Mouse (Mus musculus): ENCODE data around the gene Sstr5. TPM values are rescaled to one million over a fixed set of nuclear protein-coding genes. Genes with fewer than 3 reads are reported as not detected.

Sstr5 gene
- polyA plus RNA-seq, 1 experiment = not detected

DNA sequence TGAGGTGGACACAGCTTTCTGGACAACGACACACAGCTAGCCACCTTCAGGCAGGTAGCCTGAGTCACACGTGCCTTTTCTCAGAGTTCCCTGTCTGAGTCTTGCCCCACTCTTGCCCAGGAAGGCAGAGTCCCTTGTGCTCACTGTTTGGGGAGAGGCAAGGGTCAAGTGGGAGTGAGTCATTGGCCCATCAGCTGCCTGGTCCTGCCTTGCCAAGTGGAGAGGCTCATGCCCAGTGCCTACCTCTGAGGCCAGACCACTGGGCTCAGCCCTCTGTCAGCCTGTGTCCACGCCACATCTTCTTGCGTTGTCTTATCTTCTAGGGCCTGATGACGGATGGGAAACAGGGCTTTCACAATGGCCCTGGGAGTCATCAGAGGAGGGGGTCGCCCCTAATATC, 29.3 kb downstream of the Sstr5 start:
- Histone ChIP-seq H3K4me3 (ENCODE audit: control insufficient read depth, insufficient read depth, low read length) (no peak overlapping the region), H3K27ac (ENCODE audit: control insufficient read depth, insufficient read depth, low read length) (no peak overlapping the region), H3K27me3 (ENCODE audit: control insufficient read depth, insufficient read depth, low read length) (no peaks in the 10 kb centered on the region; the same call in 1 of the 2 replicates), H3K4me1 (replicated peaks; ENCODE audit: control insufficient read depth, insufficient read depth, low read length) (no peaks in the 10 kb centered on the region), H3K36me3 (ENCODE audit: control insufficient read depth, insufficient read depth, low read length) (no peaks in the 10 kb centered on the region)
- WGBS = 64% methylated on average over 6 of the region's 6 CpGs
- no peak for DNase-seq
- no peak for TF ChIP-seq CTCF (IDR thresholded peaks at IDR 0.05; ENCODE audit: borderline replicate concordance, control insufficient read depth, extremely low read depth, insufficient read depth, low read length, poor library complexity)
- no peak for TF ChIP-seq POLR2A (IDR thresholded peaks at IDR 0.05; ENCODE audit: control insufficient read depth, extremely low read depth, insufficient read depth, low read length, poor library complexity)

DNA sequence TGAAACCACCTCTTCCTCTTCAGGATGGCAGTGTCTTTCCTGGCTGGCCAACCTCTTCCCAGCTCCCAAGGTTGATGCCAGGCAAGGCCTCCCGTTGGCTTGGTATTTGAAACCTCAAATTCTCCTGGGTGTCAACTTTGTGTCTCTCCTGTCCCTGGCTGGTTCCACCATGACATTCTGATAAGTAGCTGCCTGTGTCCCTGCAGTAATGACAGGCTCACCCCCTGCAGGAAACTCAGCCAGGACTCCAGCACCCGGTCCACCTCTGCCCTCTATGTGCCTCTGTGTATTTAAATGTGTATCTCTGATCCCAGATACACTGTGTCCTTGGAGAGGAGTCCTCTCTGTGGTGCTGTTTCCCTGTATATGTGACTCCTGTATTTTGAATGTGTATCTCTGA, 30.8 kb downstream of the Sstr5 start:
- 75% methylated on average over 2 of the region's 2 CpGs for WGBS
- no peaks in the 10 kb centered on the region for H3K36me3 ChIP-seq (ENCODE audit: control insufficient read depth, insufficient read depth, low read length)
- no peaks in the 10 kb centered on the region; the same call in 1 of the 2 replicates for H3K27me3 ChIP-seq (ENCODE audit: control insufficient read depth, insufficient read depth, low read length)
- H3K4me1 ChIP-seq (replicated peaks; ENCODE audit: control insufficient read depth, insufficient read depth, low read length) = no peaks in the 10 kb centered on the region
- no peak for TF ChIP-seq POLR2A (IDR thresholded peaks at IDR 0.05; ENCODE audit: control insufficient read depth, extremely low read depth, insufficient read depth, low read length, poor library complexity)
- no peak for TF ChIP-seq CTCF (IDR thresholded peaks at IDR 0.05; ENCODE audit: borderline replicate concordance, control insufficient read depth, extremely low read depth, insufficient read depth, low read length, poor library complexity)
- H3K27ac ChIP-seq (ENCODE audit: control insufficient read depth, insufficient read depth, low read length) = no peak overlapping the region
- H3K4me3 ChIP-seq (ENCODE audit: control insufficient read depth, insufficient read depth, low read length) = no peak overlapping the region
- no peak for DNase-seq

DNA sequence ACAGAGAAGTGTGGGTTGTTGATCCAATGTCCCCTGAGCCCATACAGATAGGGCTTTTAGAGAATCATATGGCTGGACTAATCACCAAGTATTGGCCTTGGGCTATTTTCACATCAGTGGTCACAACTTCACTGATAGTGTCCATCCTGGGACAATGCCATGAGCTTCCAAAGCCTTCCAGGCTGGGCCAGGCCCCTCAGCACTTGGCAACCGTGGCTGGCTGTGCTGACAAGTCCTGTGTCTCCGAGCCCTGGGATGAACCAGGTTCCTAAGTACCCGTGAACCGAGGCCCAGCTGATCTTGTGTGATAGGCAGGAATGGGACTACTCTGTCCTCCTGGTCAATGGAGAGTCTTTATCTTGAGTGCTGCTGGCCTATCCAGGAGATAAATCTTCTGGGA, 33.0 kb downstream of the Sstr5 start:
- no peak for DNase-seq
- 88% methylated on average over 4 of the region's 4 CpGs for WGBS
- H3K36me3 ChIP-seq (ENCODE audit: control insufficient read depth, insufficient read depth, low read length) = no peaks in the 10 kb centered on the region
- no peak for TF ChIP-seq CTCF (IDR thresholded peaks at IDR 0.05; ENCODE audit: borderline replicate concordance, control insufficient read depth, extremely low read depth, insufficient read depth, low read length, poor library complexity)
- TF ChIP-seq POLR2A (IDR thresholded peaks at IDR 0.05; ENCODE audit: control insufficient read depth, extremely low read depth, insufficient read depth, low read length, poor library complexity) = no peak
- no peak overlapping the region for H3K4me3 ChIP-seq (ENCODE audit: control insufficient read depth, insufficient read depth, low read length)
- no peaks in the 10 kb centered on the region for H3K4me1 ChIP-seq (replicated peaks; ENCODE audit: control insufficient read depth, insufficient read depth, low read length)
- no peak overlapping the region for H3K27ac ChIP-seq (ENCODE audit: control insufficient read depth, insufficient read depth, low read length)
- no peaks in the 10 kb centered on the region for H3K27me3 ChIP-seq (ENCODE audit: control insufficient read depth, insufficient read depth, low read length)

DNA sequence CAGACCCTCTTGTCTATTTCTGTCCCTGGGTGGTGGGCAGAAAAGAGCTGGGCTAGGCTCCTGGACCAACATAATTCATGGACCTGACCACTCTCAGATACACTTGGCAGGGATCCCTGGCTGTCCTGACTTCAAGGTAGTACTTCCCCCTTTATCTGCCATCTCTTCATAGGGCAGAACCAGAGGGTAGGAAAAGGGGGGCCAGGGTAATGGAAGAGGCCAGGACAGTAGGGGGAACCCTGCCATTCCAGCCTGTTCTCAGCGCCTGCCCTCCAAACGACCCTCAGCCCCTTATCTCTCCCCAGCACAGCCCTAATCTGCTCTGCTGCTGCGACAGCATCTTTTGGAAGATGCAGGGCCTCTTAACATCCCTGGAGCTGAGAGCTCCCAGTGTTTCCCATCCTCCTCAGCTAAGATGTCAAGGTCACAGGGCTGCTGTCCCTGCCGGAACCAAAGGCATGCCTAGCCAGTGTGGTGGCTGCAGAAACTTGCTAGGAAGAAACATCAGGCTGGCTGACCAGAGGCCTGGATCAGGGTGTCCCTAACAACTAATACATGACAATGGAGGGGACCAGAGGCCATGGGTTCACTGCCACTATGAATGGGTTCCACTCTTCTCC, 33.7 kb downstream of the Sstr5 start:
- 71% methylated on average over 4 of the region's 4 CpGs for WGBS
- no peaks in the 10 kb centered on the region for H3K4me1 ChIP-seq (replicated peaks; ENCODE audit: control insufficient read depth, insufficient read depth, low read length)
- H3K36me3 ChIP-seq (ENCODE audit: control insufficient read depth, insufficient read depth, low read length) = no peaks in the 10 kb centered on the region
- no peak for DNase-seq
- H3K27ac ChIP-seq (ENCODE audit: control insufficient read depth, insufficient read depth, low read length) = no peak overlapping the region
- no peak for TF ChIP-seq POLR2A (IDR thresholded peaks at IDR 0.05; ENCODE audit: control insufficient read depth, extremely low read depth, insufficient read depth, low read length, poor library complexity)
- no peak for TF ChIP-seq CTCF (IDR thresholded peaks at IDR 0.05; ENCODE audit: borderline replicate concordance, control insufficient read depth, extremely low read depth, insufficient read depth, low read length, poor library complexity)
- H3K4me3 ChIP-seq (ENCODE audit: control insufficient read depth, insufficient read depth, low read length) = no peak overlapping the region
- no peaks in the 10 kb centered on the region for H3K27me3 ChIP-seq (ENCODE audit: control insufficient read depth, insufficient read depth, low read length)

DNA sequence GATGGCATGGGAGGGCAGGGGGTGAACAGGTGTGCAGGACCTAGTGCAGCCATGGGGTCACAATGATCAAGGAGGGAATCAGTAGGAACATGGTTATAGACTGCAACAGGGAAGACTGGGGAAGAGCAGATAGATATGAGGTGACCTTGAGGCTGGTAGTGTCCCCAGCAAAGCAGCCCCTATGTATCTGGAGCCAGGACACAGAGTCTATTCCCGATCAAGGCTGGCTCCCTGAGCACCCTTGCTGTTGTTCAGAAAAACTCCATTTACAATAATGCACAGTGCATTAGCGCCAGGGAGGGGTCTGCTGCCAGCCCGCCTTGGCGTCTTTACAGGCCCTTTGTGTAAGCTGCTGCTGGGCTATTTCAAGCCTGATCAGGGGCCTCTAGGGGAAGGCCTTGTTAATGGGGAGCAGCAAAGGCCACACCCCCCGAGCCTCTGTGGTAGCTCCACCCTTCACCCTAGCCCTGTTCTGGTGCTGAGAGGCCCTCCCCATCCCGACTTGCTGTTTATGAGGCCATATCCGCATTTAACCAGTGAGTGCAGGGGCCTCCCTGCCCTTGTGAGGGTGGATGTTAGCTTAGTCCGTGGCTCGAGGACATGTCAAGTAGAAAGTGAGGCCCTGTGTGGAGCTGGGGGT, 34.7 kb downstream of the Sstr5 start:
- 42% methylated on average over 9 of the region's 9 CpGs for WGBS
- no peaks in the 10 kb centered on the region for H3K36me3 ChIP-seq (ENCODE audit: control insufficient read depth, insufficient read depth, low read length)
- no peaks in the 10 kb centered on the region for H3K27me3 ChIP-seq (ENCODE audit: control insufficient read depth, insufficient read depth, low read length)
- TF ChIP-seq CTCF (IDR thresholded peaks at IDR 0.05; ENCODE audit: borderline replicate concordance, control insufficient read depth, extremely low read depth, insufficient read depth, low read length, poor library complexity) (no peak), POLR2A (IDR thresholded peaks at IDR 0.05; ENCODE audit: control insufficient read depth, extremely low read depth, insufficient read depth, low read length, poor library complexity) (no peak)
- H3K4me3 ChIP-seq (ENCODE audit: control insufficient read depth, insufficient read depth, low read length) = no peak overlapping the region
- no peak overlapping the region for H3K27ac ChIP-seq (ENCODE audit: control insufficient read depth, insufficient read depth, low read length)
- H3K4me1 ChIP-seq (replicated peaks; ENCODE audit: control insufficient read depth, insufficient read depth, low read length) = no peaks in the 10 kb centered on the region
- no peak for DNase-seq

DNA sequence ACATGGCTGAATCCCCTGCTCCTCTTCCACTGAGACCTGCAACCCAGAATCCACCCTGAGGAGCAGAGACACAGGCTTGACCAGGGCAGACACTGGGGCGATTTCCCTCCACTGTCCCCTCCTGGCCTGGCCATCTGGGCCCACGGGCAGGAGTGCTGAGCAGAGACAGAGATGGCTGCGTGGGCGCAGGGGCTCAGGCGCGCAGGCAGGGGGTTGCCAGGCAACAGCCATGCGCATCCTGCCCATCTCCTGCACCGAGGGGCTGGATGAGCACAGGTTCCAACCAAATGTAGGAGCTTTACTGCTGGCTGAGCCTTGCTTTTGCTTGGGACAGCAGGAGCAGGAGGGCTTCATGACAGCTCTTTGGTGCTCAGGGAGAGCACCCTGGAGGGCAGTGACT, 40.5 kb downstream of the Sstr5 start:
- DNase-seq = no peak
- no peaks in the 10 kb centered on the region for H3K36me3 ChIP-seq (ENCODE audit: control insufficient read depth, insufficient read depth, low read length)
- 59% methylated on average over 8 of the region's 8 CpGs for WGBS
- no peaks in the 10 kb centered on the region for H3K27me3 ChIP-seq (ENCODE audit: control insufficient read depth, insufficient read depth, low read length)
- H3K4me1 ChIP-seq (replicated peaks; ENCODE audit: control insufficient read depth, insufficient read depth, low read length) = no peaks in the 10 kb centered on the region
- no peak overlapping the region for H3K27ac ChIP-seq (ENCODE audit: control insufficient read depth, insufficient read depth, low read length)
- H3K4me3 ChIP-seq (ENCODE audit: control insufficient read depth, insufficient read depth, low read length) = no peak overlapping the region
- TF ChIP-seq CTCF (IDR thresholded peaks at IDR 0.05; ENCODE audit: borderline replicate concordance, control insufficient read depth, extremely low read depth, insufficient read depth, low read length, poor library complexity) (no peak), POLR2A (IDR thresholded peaks at IDR 0.05; ENCODE audit: control insufficient read depth, extremely low read depth, insufficient read depth, low read length, poor library complexity) (no peak)
